Mouse (Mus musculus): ENCODE measurements around the gene Lat2.

- TF ChIP-seq CTCF (IDR thresholded peaks at IDR 0.05; ENCODE audit: low read depth, low read length) (no peak), POLR2A (IDR thresholded peaks at IDR 0.05; ENCODE audit: borderline replicate concordance, low read depth, low read length) (no peak)
These were observed 22.7 kb downstream of the Lat2 start for GRCm38 (mm10) chr5:134592026-134592581.

All from bone marrow macrophage, adult 2 months (primary cell).